Comparison of ENCODE assay signal across 9 mouse cellular contexts in genomic region chr10:79873715-79874289, GRCm38 (mm10). TPM values are rescaled to one million over a fixed set of nuclear protein-coding genes. Genes with fewer than 3 reads are reported as not detected.
DNase-seq lines count a peak whose midpoint lies in the region; ATAC-seq and TF ChIP-seq lines count a peak whose summit lies in the region.
"Had no signal": no experiment of that assay in that cellular context is flagged by ENCODE, and none has a peak within 500 bp of the region (broad histone marks: within the 10 kb centered on the region; RNA-seq: fewer than 3 reads in every experiment).

No protein-coding gene starts in this region.

- peak overlapping the region; percentile 71 for H3K4me3 ChIP-seq in heart, embryonic 10.5 days
- H3K4me3 ChIP-seq in E14TG2a.4 (replicated peaks; ENCODE audit: low read length) = peak overlapping the region; percentile 80
- H3K4me3 ChIP-seq in forebrain, embryonic 11.5 days (ENCODE audit: low read depth, low read length) = peak overlapping the region; percentile 78
- H3K4me3 ChIP-seq in liver, embryonic 12.5 days = peak overlapping the region; percentile 56

- ATAC-seq in forebrain, embryonic 11.5 days (replicated peaks; ENCODE audit: low FRiP score) = peak; percentile 1
- ATAC-seq in liver, embryonic 12.5 days = no peak

- H3K9ac ChIP-seq in forebrain, embryonic 11.5 days (ENCODE audit: low read length) = peak overlapping the region; percentile 97
- peak overlapping the region; percentile 58 for H3K9ac ChIP-seq in liver, embryonic 12.5 days

- H3K36me3 ChIP-seq in heart, embryonic 10.5 days = peaks cover 12% of the 10 kb centered on the region
- H3K36me3 ChIP-seq in E14TG2a.4 (ENCODE audit: insufficient read depth, low read length) = no peaks in the 10 kb centered on the region
- peaks cover 4% of the 10 kb centered on the region for H3K36me3 ChIP-seq in forebrain, embryonic 11.5 days (ENCODE audit: control insufficient read depth, insufficient read depth, low read length)
- no peaks in the 10 kb centered on the region for H3K36me3 ChIP-seq in liver, embryonic 12.5 days

- H3K9me3 ChIP-seq in heart, embryonic 10.5 days = no peaks in the 10 kb centered on the region
- peaks cover 9% of the 10 kb centered on the region; the same call in 1 of the 2 replicates for H3K9me3 ChIP-seq in E14TG2a.4 (ENCODE audit: low read length)
- H3K9me3 ChIP-seq in forebrain, embryonic 11.5 days (ENCODE audit: control insufficient read depth, low read length) = no peaks in the 10 kb centered on the region
- no peaks in the 10 kb centered on the region for H3K9me3 ChIP-seq in liver, embryonic 12.5 days (replicated peaks)

- H3K27ac ChIP-seq in heart, embryonic 10.5 days = peak overlapping the region; percentile 88
- H3K27ac ChIP-seq in forebrain, embryonic 11.5 days (ENCODE audit: low read depth, low read length) = peak overlapping the region; percentile 78
- H3K27ac ChIP-seq in liver, embryonic 12.5 days = 0 out of 2 replicates have a peak overlapping the region, but pooled peaks have one; percentile 2

- no peak for TF ChIP-seq CTCF in E14TG2a.4 (conservative IDR thresholded peaks at IDR 0.05; ENCODE audit: low read length)

- H3K4me1 ChIP-seq in heart, embryonic 10.5 days = peaks cover 34% of the 10 kb centered on the region
- H3K4me1 ChIP-seq in E14TG2a.4 (replicated peaks; ENCODE audit: low read depth, low read length) = peaks cover 44% of the 10 kb centered on the region
- H3K4me1 ChIP-seq in forebrain, embryonic 11.5 days (replicated peaks; ENCODE audit: control insufficient read depth, insufficient read depth, low read length) = peaks cover 10% of the 10 kb centered on the region; the same call in 1 of the 2 replicates
- H3K4me1 ChIP-seq in liver, embryonic 12.5 days = peaks cover 38% of the 10 kb centered on the region

- WGBS in heart, embryonic 10.5 days = 5% methylated on average over 26 of the region's 26 CpGs
- WGBS in forebrain, embryonic 11.5 days = 1% methylated on average over 26 of the region's 26 CpGs
- 3% methylated on average over 26 of the region's 26 CpGs for WGBS in liver, embryonic 12.5 days (ENCODE audit: insufficient replicate concordance)

- no peak for DNase-seq in heart, embryonic 10.5 days (ENCODE audit: low spot score)
- no peak for DNase-seq in heart, adult 8-10 months (ENCODE audit: low spot score)
- no peak for DNase-seq in forebrain, embryonic 11.5 days (ENCODE audit: low spot score)
- no peak for DNase-seq in adrenal gland, adult (ENCODE audit: inconsistent age in 2 of 2, low spot score in 1 of 2)
- DNase-seq in spleen, adult 12 weeks (ENCODE audit: low spot score) = no peak
- no peak for DNase-seq in adrenal gland, postnatal 25 days

- peaks cover 12% of the 10 kb centered on the region for H3K27me3 ChIP-seq in heart, embryonic 10.5 days (ENCODE audit: insufficient read depth, poor library complexity, severe bottlenecking)
- H3K27me3 ChIP-seq in E14TG2a.4 (ENCODE audit: insufficient read depth, low read length) = peaks cover 65% of the 10 kb centered on the region
- no peaks in the 10 kb centered on the region for H3K27me3 ChIP-seq in forebrain, embryonic 11.5 days (ENCODE audit: control insufficient read depth, insufficient read depth, low read length)
- peaks cover 46% of the 10 kb centered on the region for H3K27me3 ChIP-seq in liver, embryonic 12.5 days (replicated peaks)

- peak overlapping the region; percentile 79 for H3K4me2 ChIP-seq in forebrain, embryonic 11.5 days (ENCODE audit: low read depth, low read length, severe bottlenecking)
- H3K4me2 ChIP-seq in liver, embryonic 12.5 days = peak overlapping the region; percentile 81

RNA-seq across cellular contexts. Expression of gene Prtn3, which starts 0.5 kb away (rescaled TPM):
- 2.4 and 7.8 TPM in 2 replicates for polyA plus RNA-seq in heart, embryonic 10.5 days (2016; fragmentation: Nextera tagmentation; extraction: Ambion mirVana)
- total RNA-seq in heart, adult 8-10 months (2022) = 1 to 10 TPM in 1 of 4 experiments, not detected in 3; 2.4 TPM
- polyA plus RNA-seq in forebrain, embryonic 11.5 days (2014; fragmentation: Nextera tagmentation; extraction: Ambion mirVana) = 13.0 and 13.3 TPM in 2 replicates
- 38.4 and 38.6 TPM in 2 replicates for polyA plus RNA-seq in liver, embryonic 12.5 days (2016; fragmentation: Nextera tagmentation; extraction: Ambion mirVana)
- total RNA-seq in adrenal gland, postnatal 25 days (2021) = not detected in 2 replicates
- total RNA-seq: gastrocnemius, adult 18-20 months had no signal

RNA-seq across cellular contexts. Expression of gene Plppr3, which starts 0.6 kb away (rescaled TPM):
- 16.2 and 36.9 TPM in 2 replicates for polyA plus RNA-seq in heart, embryonic 10.5 days (2016; fragmentation: Nextera tagmentation; extraction: Ambion mirVana)
- total RNA-seq in heart, adult 8-10 months (2022) = under 1 TPM in 3 of 4 experiments, not detected in 1; 0.19 to 0.41 (median 0.29) TPM
- polyA plus RNA-seq in forebrain, embryonic 11.5 days (2014; fragmentation: Nextera tagmentation; extraction: Ambion mirVana) = 131 and 146 TPM in 2 replicates
- polyA plus RNA-seq in liver, embryonic 12.5 days (2016; fragmentation: Nextera tagmentation; extraction: Ambion mirVana) = 8.2 and 10.0 TPM in 2 replicates
- 0.49 and 1.2 TPM in 2 replicates for total RNA-seq in adrenal gland, postnatal 25 days (2021)

RNA-seq across cellular contexts. Expression of gene Elane, which starts 12.2 kb away (rescaled TPM):
- 0.14 and 0.15 TPM in 2 replicates for polyA plus RNA-seq in heart, embryonic 10.5 days (2016; fragmentation: Nextera tagmentation; extraction: Ambion mirVana)
- under 1 TPM in 1 of 4 experiments, not detected in 3; 0.57 TPM for total RNA-seq in heart, adult 8-10 months (2022)
- polyA plus RNA-seq in forebrain, embryonic 11.5 days (2014; fragmentation: Nextera tagmentation; extraction: Ambion mirVana) = not detected in 2 replicates
- 12.1 and 15.4 TPM in 2 replicates for polyA plus RNA-seq in liver, embryonic 12.5 days (2016; fragmentation: Nextera tagmentation; extraction: Ambion mirVana)
- not detected in 2 replicates for total RNA-seq in adrenal gland, postnatal 25 days (2021)
- total RNA-seq: gastrocnemius, adult 18-20 months had no signal

RNA-seq across cellular contexts. Expression of gene Cfd, which starts 16.9 kb away (rescaled TPM):
- not detected in 2 replicates for polyA plus RNA-seq in heart, embryonic 10.5 days (2016; fragmentation: Nextera tagmentation; extraction: Ambion mirVana)
- total RNA-seq in heart, adult 8-10 months (2022) = 10 to 100 TPM; 12.7 to 46.8 (median 17.8) TPM
- polyA plus RNA-seq in forebrain, embryonic 11.5 days (2014; fragmentation: Nextera tagmentation; extraction: Ambion mirVana) = not detected in 2 replicates
- not detected in 2 replicates for polyA plus RNA-seq in liver, embryonic 12.5 days (2016; fragmentation: Nextera tagmentation; extraction: Ambion mirVana)
- total RNA-seq in adrenal gland, postnatal 25 days (2021) = 420 and 469 TPM in 2 replicates

RNA-seq across cellular contexts. Expression of gene Ptbp1, which starts 19.6 kb away (rescaled TPM):
- polyA plus RNA-seq in heart, embryonic 10.5 days (2016; fragmentation: Nextera tagmentation; extraction: Ambion mirVana) = 174 and 264 TPM in 2 replicates
- 10 to 100 TPM; 45.4 to 57.7 (median 49.9) TPM for total RNA-seq in heart, adult 8-10 months (2022)
- 261 and 295 TPM in 2 replicates for polyA plus RNA-seq in forebrain, embryonic 11.5 days (2014; fragmentation: Nextera tagmentation; extraction: Ambion mirVana)
- polyA plus RNA-seq in liver, embryonic 12.5 days (2016; fragmentation: Nextera tagmentation; extraction: Ambion mirVana) = 207 and 211 TPM in 2 replicates
- 224 and 249 TPM in 2 replicates for total RNA-seq in adrenal gland, postnatal 25 days (2021)

Comparison
In these comparisons a context has a peak if more than half of its experiments do, and no peak if none do; other contexts are left out.
1. H3K27ac ChIP-seq: peak in every context shown above with its lines; median percentile 88 in heart, embryonic 10.5 days; 78 in forebrain, embryonic 11.5 days; 2 in liver, embryonic 12.5 days.
2. RNA of gene Elane, which starts 12.2 kb away (polyA plus RNA-seq): 12.1 to 15.4 TPM in liver, embryonic 12.5 days; 0.14 to 0.15 TPM in heart, embryonic 10.5 days and not detected in forebrain, embryonic 11.5 days; every median in the first group is over 10 times any median in the second.
3. Peak in every context shown above with its lines, with median percentiles within 50 percentile points of each other: H3K4me3 ChIP-seq.